Mouse (Mus musculus) MEL (cell line): ENCODE data around the gene Lyrm1.

Experiments
- BHLHE40 ChIP-seq: IDR thresholded peaks from 2 replicates; pipeline ENCODE4 v1.6.1; 2012; ENCODE audit warnings: low read depth, mild to moderate bottlenecking, inconsistent platforms, low read length, improper control_type of control experiment, borderline replicate concordance
- CTCF ChIP-seq, 3 experiments: IDR thresholded peaks in 2 of 3; conservative IDR thresholded peaks in 1 of 3; 2 replicates each; pipeline ENCODE4 v1.5.1; 2011 to 2012; ENCODE audit warnings: low read length in 3 of 3, low read depth in 2 of 3, mild to moderate bottlenecking in 2 of 3, improper control_type of control experiment in 1 of 3, inconsistent platforms in 1 of 3, mixed read lengths in 1 of 3, moderate library complexity in 1 of 3; ENCODE audit not compliant: control insufficient read depth in 1 of 3, insufficient read depth in 1 of 3, poor library complexity in 1 of 3, severe bottlenecking in 1 of 3
- ETS1 ChIP-seq: IDR thresholded peaks from 2 replicates; pipeline ENCODE4 v1.6.1; 2012; ENCODE audit warnings: low read depth, mild to moderate bottlenecking, inconsistent platforms, low read length, improper control_type of control experiment, moderate library complexity
- GABPA ChIP-seq: IDR thresholded peaks from 2 replicates; pipeline ENCODE4 v1.6.1; 2012; ENCODE audit warnings: low read depth, mild to moderate bottlenecking, inconsistent platforms, low read length, improper control_type of control experiment, moderate library complexity
- GATA1 ChIP-seq: IDR thresholded peaks from 2 replicates; pipeline ENCODE4 v1.6.1; 2011; ENCODE audit warnings: low read depth, low read length, improper control_type of control experiment
- KAT2A ChIP-seq: conservative IDR thresholded peaks from 2 replicates; pipeline ENCODE4 v1.6.1; 2012; ENCODE audit warnings: low read depth, low read length, improper control_type of control experiment, inconsistent platforms
- MAZ ChIP-seq: IDR thresholded peaks from 2 replicates; pipeline ENCODE4 v1.6.1; 2012; ENCODE audit warnings: low read depth, mild to moderate bottlenecking, inconsistent platforms, low read length, improper control_type of control experiment
- MEF2A ChIP-seq: IDR thresholded peaks from 2 replicates; pipeline ENCODE4 v1.6.1; 2014; ENCODE audit warnings: low read depth, mild to moderate bottlenecking, inconsistent platforms, low read length, improper control_type of control experiment; ENCODE audit not compliant: poor library complexity, insufficient replicate concordance, severe bottlenecking; ENCODE audit errors: extremely low read depth
- POLR2A ChIP-seq, 2 experiments: IDR thresholded peaks; 2 replicates each; pipeline ENCODE4 v1.6.1; 2011 to 2012; ENCODE audit warnings: low read length in 2 of 2, mild to moderate bottlenecking in 2 of 2, control low read depth in 1 of 2, improper control_type of control experiment in 1 of 2, low read depth in 1 of 2, moderate library complexity in 1 of 2; ENCODE audit not compliant: control insufficient read depth in 1 of 2, insufficient read depth in 1 of 2, poor library complexity in 1 of 2
- POLR2AphosphoS2 ChIP-seq: IDR thresholded peaks from 2 replicates; pipeline ENCODE4 v1.6.1; 2011; ENCODE audit warnings: low read length, improper control_type of control experiment
- POLR2AphosphoS5 ChIP-seq: IDR thresholded peaks from 2 replicates; pipeline ENCODE4 v1.6.1; 2012; ENCODE audit warnings: low read depth, borderline replicate concordance, mild to moderate bottlenecking, inconsistent platforms, low read length, moderate library complexity, mixed read lengths
- USF1 ChIP-seq: IDR thresholded peaks from 2 replicates; pipeline ENCODE4 v1.6.1; 2014; ENCODE audit warnings: low read depth, mild to moderate bottlenecking, inconsistent platforms, low read length, improper control_type of control experiment, moderate library complexity
- ZKSCAN1 ChIP-seq: IDR thresholded peaks from 2 replicates; pipeline ENCODE4 v1.6.1; 2012; ENCODE audit warnings: low read depth, mild to moderate bottlenecking, inconsistent platforms, low read length, improper control_type of control experiment, moderate library complexity
- ZMIZ1 ChIP-seq: IDR thresholded peaks from 2 replicates; pipeline ENCODE4 v1.6.1; 2012; ENCODE audit warnings: low read depth, mild to moderate bottlenecking, inconsistent platforms, low read length, improper control_type of control experiment, moderate library complexity

DNA sequence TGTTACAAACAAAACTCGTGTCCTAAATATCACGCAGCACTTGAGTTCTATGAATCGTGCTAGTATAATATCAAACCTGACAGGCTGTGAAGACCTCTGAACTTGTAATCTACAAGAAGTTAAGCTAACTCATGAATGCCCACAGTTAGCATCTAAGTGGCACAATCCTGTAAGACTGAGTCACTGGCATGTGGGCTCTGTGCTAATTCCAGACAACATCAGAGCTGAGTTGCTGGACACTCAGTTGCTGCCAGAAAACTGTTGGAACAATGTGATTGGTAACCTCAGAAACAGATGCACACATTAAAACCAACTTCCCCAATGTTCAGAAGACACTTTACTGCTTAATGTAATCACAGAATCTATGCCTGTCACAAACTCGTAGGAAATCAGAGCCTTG is 7.8 kb upstream of the Lyrm1 start:
- TF ChIP-seq ZMIZ1, result no peak
- TF ChIP-seq CTCF (IDR thresholded peaks at IDR 0.05 in 2 of 3, conservative IDR thresholded peaks at IDR 0.05 in 1 of 3; ENCODE audit: control insufficient read depth in 1 of 3, insufficient read depth in 1 of 3, low read depth in 2 of 3, low read length in 3 of 3, poor library complexity in 1 of 3, severe bottlenecking in 1 of 3), result no peak
- no peak for TF ChIP-seq KAT2A
- no peak for TF ChIP-seq POLR2AphosphoS5
- TF ChIP-seq MEF2A, result no peak
- no peak for TF ChIP-seq GATA1
- TF ChIP-seq USF1, result no peak
- no peak for TF ChIP-seq ZKSCAN1
- TF ChIP-seq BHLHE40, result no peak
- no peak for TF ChIP-seq POLR2A (IDR thresholded peaks at IDR 0.05; ENCODE audit: control insufficient read depth in 1 of 2, insufficient read depth in 1 of 2, low read depth in 1 of 2, low read length in 2 of 2, poor library complexity in 1 of 2)
- no peak for TF ChIP-seq MAZ
- TF ChIP-seq GABPA, result no peak
- TF ChIP-seq ETS1, result no peak
- TF ChIP-seq POLR2AphosphoS2, result no peak
